Mouse (Mus musculus) common myeloid progenitor, adult 5-6 weeks (primary cell): ENCODE measurements at regions not wholly inside any gene's neighbourhood (a gene's known extent, or its start where the extent isn't known, plus 50 kb on each side); places are given as distances from the start of the nearest gene placed in this dataset.

Source experiments
- ATAC-seq: replicated peaks from 2 replicates; pipeline ENCODE4 v1.8.0; 2016; ENCODE audit warnings: low read depth, mild to moderate bottlenecking, moderate TSS enrichment, inconsistent platforms; ENCODE audit not compliant: poor library complexity, severe bottlenecking

DNA sequence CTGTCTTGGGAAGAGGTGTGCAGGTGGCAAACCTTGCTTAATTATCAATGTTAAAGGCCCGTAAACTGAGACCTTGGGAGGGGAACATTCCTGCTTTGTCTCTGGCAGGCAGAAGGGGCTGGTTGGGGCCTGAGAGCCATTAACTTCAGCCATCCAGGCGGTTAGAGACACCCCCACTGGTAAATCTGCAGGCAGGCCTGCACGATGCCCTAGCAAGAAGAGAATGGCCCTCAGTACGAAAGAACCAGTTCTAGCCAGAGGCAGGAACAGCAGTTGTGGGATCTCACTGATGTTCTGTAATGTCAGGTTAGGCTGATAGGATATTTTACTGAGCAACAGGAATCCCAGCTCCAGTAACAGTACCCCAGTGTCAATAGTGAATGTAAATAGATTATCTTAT, 70.5 kb downstream of the Apip start:
- ATAC-seq = no peak

DNA sequence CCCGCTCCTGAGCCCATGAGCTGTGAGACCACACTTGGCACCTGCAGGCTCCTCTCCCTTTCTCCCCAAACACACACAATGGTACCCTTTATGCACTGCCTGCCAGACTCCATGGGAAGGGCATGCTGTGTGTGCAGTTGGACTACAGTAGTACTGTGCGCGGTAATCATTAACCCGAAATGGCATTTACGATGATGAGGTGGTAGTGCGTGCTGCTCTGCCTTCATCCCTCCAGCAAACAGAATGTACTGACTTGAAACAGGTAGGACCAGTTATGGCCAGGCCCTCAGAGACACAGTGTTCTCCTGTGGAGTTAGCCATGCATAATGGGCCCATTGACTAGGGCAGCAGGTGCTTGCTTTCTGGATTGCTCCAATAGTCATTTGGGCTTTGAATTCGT, 70.9 kb downstream of the Apip start:
- ATAC-seq = no peak

DNA sequence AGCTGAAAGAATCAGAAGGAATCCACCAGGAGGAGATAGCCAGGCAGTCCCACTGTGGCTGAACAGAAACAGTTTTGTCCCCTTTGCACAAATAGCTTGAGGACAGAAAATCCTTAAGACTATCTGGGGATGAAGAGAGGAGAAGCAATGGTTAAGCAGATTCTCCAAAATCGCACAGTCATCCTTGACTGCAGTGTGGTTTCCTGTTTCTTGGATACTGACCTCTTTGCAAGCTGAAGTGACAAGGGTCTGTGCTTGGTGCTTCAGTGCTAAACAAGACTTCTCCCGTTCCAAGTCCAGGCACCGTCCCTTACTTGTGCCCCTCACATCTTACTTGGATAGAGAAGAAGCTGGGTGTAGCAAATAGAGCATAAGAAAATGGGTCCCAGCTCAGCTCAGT, 71.6 kb downstream of the Apip start:
- ATAC-seq = peak; percentile 86

DNA sequence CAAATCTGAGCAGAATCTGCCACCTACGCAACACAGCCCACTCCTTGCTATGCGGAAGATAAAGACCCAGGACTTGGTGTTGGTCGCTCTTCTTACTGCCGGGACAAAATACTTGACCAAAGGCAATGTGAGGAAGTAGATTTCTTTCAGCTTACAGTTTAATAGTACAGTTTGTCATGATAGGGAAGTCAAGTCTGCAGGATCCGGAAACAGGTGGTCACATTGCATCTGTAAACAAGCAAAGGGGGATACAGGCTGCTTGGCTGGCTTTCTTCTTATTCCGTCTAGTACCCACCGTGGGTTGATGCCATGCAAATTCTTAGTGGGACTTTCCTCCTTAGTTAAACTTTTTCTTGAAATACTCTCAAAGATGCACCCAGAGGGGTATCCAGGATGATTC, 72.7 kb downstream of the Apip start:
- peak; percentile 68 for ATAC-seq

DNA sequence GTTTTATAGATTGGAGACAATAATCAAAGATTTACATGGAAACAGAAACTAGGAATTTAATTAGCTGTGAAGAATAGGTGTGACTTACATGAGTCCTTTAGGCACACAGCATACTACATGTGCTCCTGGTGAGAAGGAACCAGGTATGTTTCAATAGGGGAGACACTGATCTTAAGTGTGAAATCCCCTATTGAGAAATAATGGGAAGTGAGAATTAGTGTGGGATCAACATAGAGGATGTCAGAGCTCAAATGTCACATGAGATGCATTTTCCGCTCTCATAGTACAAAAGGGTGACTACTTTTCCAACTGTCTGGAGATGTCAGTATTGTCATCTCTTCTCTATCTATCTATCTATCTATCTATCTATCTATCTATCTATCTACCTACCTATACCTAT, 79.8 kb downstream of the Apip start:
- ATAC-seq = peak; percentile 60

DNA sequence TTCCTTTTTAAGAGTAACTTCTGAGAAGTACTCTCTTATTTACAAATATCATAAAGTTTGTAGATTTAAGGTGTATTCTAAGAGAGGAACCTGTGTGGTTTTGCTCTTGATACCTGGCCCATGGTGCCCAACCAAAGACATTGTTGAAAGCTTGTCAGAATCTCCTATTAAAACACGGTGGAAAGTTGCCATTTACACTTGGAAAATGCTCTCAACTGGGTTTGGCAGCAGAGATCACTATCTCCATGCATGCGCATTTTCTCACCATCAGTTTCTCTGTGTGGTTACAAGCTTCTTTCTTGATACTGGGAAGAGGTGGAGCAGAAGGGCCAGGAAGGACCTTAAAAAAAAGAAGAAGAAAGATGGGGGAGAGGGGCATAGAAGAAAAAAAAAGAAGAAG, 94.3 kb downstream of the Apip start:
- no peak for ATAC-seq

DNA sequence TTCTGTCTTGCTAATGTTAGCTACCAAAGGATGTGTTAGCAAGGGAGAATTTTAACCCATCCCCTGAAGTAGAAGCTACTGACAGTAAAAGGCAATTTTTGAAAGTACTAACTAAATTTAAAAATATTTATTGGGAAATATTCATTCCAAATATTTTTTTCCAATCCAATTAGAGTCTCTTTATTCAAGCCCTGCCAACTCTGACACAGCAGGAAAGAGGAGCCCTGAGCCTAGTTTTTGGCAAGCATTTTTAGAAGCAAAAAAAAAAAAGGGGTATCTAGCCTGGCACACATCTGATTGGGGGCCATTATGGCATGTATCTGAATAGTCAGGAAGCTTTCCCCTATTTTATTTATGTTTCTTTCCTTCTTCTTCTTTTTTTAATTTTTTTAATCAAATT, 94.8 kb downstream of the Apip start:
- no peak for ATAC-seq

DNA sequence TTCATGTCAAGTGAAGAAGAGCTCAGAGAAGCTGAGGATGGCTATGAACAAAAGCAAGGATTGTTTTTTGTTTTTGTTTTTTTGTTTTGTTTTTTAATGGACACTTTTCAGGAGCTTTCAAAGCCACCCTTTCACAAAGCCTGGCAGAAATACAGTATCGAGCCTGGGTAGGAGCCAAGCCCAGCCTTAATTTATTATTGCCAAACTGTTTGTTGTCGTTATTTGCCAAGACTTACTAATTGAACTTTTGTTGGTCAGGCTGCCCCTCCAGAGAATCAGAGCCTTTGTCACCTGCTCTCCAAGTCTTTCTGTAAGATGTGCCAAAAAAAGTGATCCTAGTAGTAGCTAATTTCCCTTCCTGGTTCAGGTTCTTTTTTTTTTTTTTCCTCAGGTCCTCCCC, 103.9 kb downstream of the Apip start:
- ATAC-seq = no peak

DNA sequence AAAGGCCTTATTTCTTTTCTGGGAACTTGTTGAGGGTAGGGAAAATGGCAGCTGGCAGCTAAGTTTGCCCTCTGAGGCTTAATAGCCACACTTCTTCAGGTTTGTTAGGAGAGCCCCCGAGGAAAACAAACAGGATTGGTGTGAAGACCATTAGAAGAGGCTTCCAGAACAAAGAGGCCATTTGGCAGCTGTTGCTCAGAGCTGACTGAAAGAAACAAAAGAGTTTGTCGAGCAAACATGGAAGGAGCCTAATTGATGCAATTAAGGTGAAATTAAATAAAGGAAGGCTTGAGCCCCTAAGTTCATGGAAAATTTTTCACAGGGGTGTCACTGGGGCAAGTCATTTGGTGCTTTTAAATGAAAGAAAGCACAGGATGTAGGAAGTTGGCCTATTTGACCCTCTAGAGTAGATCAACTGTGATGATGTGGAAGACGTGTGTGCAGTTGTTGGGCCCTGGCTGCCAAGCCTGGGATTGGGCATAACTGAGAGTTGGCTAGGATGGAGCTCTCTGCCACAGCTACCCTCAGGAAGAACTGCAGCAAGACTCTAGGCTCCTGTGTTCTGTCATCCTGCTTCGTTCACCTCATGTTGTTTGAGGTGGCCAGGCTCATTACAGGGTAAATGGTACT, 106.9 kb downstream of the Apip start:
- no peak for ATAC-seq

DNA sequence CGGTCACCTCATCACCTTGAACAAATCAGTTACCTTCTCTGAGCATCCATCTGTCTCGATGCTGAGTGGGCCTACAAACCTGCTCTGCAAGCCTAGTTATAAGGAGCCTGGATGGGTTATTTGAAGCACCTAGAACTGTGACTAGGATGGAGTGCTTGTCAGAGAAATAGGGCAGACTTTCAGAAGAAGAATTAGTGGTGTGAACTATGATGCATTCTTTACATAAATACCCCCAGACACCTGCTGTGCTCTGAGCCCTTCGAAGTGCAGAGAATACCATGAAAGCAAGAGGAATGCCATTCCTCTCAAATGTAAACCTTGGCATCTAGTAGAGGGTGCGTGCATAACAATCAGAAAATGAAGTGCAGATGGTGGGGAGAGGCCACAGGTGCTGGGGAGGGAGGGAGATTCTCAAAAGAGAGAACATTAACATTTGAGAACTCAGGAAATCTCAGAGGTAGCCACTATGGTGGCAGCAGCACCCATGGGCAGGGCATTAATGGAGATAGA, 113.3 kb downstream of the Apip start:
- ATAC-seq = no peak

DNA sequence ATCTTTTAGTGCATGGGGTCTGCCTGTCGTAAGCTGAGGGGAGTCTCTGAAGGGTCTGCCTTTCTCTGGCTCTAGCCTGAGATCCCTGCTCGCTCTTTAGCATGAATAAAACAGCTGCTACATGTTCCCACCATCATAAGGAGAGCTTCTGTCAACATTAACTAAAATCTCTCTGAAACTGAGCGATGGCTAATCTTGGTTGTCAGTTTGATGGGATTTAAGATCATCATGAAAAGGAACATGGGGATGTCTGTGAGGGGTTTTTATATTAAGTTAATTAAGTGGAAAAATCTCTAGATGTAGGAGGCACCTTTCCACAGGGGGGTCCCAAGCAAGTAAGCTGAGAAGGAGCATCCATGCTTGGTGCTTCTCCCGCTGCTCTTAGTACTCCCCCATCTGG, 110.5 kb downstream of the Ehf start:
- ATAC-seq = no peak

DNA sequence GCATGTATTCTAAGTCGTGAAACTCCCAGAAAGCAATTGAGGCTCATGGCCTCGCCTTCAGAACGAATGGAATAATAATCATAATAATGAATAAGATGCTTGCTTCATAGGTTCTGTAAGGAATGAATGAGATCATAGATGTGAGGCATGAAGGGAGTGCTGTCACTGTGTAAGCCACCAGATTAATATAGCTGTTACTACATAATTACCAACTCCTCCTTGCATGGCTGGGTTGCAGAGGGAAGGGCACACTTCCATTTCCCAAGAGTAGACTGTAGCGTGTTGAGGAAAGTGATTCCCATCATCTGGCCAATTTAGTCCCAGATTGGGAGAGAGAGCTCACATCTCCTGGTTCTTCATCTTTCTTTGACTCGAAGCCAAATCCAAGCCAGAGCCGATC, 102.8 kb downstream of the Ehf start:
- no peak for ATAC-seq

DNA sequence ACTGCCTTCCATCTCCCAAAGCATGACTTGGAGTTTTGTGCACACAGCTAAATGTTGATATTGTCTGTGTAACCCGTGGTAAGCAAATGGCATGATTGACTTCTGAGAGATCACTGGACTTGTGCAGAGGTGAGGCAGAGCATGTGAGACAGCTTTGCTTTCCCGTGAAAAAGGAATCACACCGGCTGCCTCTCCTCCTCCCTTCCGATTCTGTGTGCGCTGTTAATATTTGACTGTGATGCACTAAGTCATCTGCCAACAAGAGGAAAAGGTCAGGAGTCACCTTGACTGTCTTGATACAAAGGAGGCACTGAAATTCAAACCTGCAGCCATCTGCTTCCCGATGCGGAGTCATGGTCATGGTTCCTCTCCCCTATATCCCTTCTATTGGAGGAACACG, 98.0 kb downstream of the Ehf start:
- no peak for ATAC-seq

DNA sequence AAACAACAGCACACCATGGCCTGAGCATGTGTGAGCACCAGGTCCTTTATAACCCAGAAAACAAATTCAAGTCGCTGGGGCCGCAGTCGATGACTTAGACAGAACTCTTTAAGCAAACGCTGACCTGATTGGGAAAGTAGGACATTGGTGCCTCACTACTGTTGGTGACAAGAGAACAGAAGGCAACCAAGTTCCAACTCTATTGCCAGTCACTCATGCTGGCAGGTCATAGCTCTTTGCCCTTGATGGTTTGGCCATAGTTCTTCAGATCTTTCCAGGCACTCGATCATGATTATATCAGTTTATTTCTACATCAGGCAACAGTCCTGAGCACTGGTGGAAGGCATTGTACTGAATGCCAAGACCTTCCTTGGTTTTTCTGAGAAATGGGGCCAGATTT, 94.7 kb downstream of the Ehf start:
- no peak for ATAC-seq

DNA sequence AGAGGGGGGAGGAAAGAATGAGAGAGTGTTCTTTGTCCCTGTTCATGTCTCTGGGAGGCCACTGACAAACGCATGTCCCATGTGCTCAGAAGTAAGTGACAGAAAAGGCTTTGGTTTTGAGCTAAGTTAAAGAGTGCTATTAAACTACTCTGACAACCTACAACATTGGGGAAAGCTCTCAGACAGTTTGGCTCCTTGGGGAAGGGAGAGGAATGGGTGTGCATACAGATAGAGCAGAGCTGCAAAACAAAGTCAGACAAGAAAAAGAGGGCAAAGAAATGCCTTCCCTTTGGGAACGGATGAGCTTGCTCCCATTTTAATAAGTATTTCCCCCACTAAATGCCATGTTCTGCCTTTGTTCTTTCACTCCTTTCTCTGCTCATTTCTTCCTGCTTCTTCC, 94.0 kb downstream of the Ehf start:
- no peak for ATAC-seq

DNA sequence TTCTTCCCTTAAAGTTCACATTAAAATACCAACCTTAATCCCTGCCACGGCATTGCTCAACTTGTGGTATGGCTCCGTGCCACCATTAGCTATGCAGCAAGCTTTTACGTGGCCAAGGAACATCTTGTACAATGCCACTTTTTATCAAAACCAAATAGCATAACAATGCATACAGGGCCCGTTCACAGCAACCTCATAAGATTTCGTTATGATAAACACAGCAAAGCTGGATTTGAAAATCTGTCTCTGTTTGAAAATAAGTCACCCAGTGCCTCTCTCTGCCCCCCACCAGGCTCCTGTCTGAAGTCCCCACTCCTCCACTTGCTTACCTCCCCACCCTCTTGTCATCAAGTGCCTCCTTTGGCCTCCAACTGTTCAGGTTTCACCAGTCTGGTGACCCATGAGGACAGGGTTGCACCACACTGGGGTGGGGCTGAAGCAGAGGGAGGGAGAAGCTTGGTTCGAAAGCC, 93.5 kb downstream of the Ehf start:
- 0 out of 2 replicates have a peak, but pooled peaks have one; percentile 39 for ATAC-seq

DNA sequence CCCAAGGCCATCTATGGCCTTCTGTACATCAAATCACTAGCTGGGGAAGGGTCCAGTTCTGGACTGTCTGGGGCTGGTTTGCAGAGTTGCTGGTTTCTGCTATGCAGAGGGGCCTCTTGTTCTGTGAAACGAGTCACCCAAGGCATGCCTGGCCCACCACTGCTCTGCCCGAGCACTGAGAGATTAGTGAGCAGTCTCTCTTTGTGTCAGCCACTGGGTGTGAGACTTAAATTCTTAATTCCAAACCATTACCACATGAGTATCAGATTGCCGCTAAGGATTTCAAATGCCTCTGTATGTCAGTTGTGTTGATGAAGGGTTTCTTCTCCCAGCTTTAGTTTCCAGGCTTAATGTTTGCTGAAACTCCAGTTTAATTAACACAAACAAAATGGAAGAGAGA, 91.9 kb downstream of the Ehf start:
- no peak for ATAC-seq
